Mouse (Mus musculus) cortical plate, adult 2 months (tissue): Measurements from ENCODE around the gene Zfp282. TPM values are rescaled to one million over a fixed set of nuclear protein-coding genes. Genes with fewer than 3 reads are reported as not detected.

Experiments
- H3K27ac ChIP-seq: fragments of 200-500 bp; 2 replicates; pipeline ENCODE4 v1.5.1; 2012; ENCODE audit warnings: low read length, control low read depth, inconsistent platforms; ENCODE audit not compliant: insufficient read depth
- H3K4me1 ChIP-seq: fragments of 200-500 bp; 2 replicates; pipeline ENCODE4 v1.6.1; 2011; ENCODE audit warnings: low read length; ENCODE audit not compliant: control insufficient read depth, insufficient read depth
- H3K4me3 ChIP-seq: fragments of 200-500 bp; 2 replicates; pipeline ENCODE4 v1.5.1; 2011; ENCODE audit warnings: mild to moderate bottlenecking, low read length, control low read depth; ENCODE audit not compliant: insufficient read depth
- CTCF ChIP-seq: fragments of 200-500 bp; IDR thresholded peaks from 2 replicates; pipeline ENCODE4 v1.5.1; 2011; ENCODE audit warnings: mild to moderate bottlenecking, control low read depth, low read length; ENCODE audit not compliant: insufficient read depth; ENCODE audit errors: extremely low read depth
- POLR2A ChIP-seq: fragments of 200-500 bp; IDR thresholded peaks from 2 replicates; pipeline ENCODE4 v1.6.1; 2011; ENCODE audit warnings: mild to moderate bottlenecking, low read length, control low read depth; ENCODE audit not compliant: insufficient read depth; ENCODE audit errors: extremely low read depth
- polyA plus RNA-seq: library from polyadenylated mRNA; depleted of rRNA; stranded (reverse); fragments of >200 nt; gene quantifications from 2 replicates; pipeline ENCODE4 v1.2.3, GENCODE M21; 2012; rRNA removed

Gene Zfp282
- polyA plus RNA-seq, 1 experiment = 10.0 TPM

DNA sequence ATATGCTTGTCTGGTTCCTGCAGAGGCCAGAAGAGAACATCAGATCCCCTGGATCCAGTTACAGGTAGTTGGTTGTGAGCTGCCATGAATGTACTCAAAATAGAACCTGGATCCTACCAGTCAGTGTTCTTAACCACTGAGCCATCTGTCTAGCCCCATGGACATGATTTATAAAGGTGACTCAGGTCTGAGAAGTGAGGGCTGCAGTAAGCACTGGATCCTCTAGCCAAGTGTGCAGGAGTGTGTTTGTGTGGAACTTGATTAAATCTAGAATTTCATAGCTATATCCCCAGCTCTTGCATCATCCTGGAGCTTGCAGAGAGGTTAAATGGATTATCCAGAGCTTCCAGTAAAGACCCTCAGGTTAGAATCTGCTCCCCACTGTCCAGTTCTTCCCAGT is 80.8 kb downstream of the Zfp282 start:
- Histone ChIP-seq H3K4me1 (peaks cover 6% of the 10 kb centered on the region; the same call in 1 of the 2 replicates), H3K27ac (no peak overlapping the region), H3K4me3 (no peak overlapping the region)
- TF ChIP-seq CTCF = no peak
- no peak for TF ChIP-seq POLR2A

Other genes starting within 250 kb of the Zfp282 start
- 29.4 and 33.2 TPM in 2 replicates for gene Pdia4, start 63.8 kb upstream of the Zfp282 start, polyA plus RNA-seq
- 2.0 and 2.3 TPM in 2 replicates for gene Zfp786, start 46.3 kb upstream of the Zfp282 start, polyA plus RNA-seq
- 14.2 and 14.6 TPM in 2 replicates for gene Zfp398, start 41.5 kb upstream of the Zfp282 start, polyA plus RNA-seq
- 11.1 and 11.2 TPM in 2 replicates for gene Zfp212, start 43.3 kb downstream of the Zfp282 start, polyA plus RNA-seq
- 27.1 and 30.9 TPM in 2 replicates for gene Zfp956, start 76.2 kb downstream of the Zfp282 start, polyA plus RNA-seq
- gene Zfp777, start 171.7 kb downstream of the Zfp282 start, polyA plus RNA-seq = 18.1 and 18.9 TPM in 2 replicates
- gene Zfp746, start 209.4 kb downstream of the Zfp282 start, polyA plus RNA-seq = 26.3 and 27.0 TPM in 2 replicates